Mouse (Mus musculus) liver, embryonic 16.5 days (tissue): ENCODE data around the gene Scarb1. TPM values are rescaled to one million over a fixed set of nuclear protein-coding genes. Genes with fewer than 3 reads are reported as not detected.
A peak's percentile ranks its signal among the peaks of the same experiment; 100 is the strongest.
"Not testable (repeated sequence)": the region's sequence is repeated elsewhere in the genome, so short reads cannot be mapped to it uniquely, and the experiment has no call there.

Experiments used
- ATAC-seq: fragments of 200-750 bp; cut with Nextera tagmentation; 2 replicates; pipeline ENCODE4 v1.8.0; 2017; ENCODE audit warnings: low read depth, mild to moderate bottlenecking, moderate number of reproducible peaks, moderate library complexity
- H3K27ac ChIP-seq: fragments of 300-500 bp; sonication (generic); 2 replicates; pipeline ENCODE4 v1.5.1; 2014; ENCODE audit warnings: mild to moderate bottlenecking, low read length
- H3K27me3 ChIP-seq: fragments of 300-500 bp; sonication (generic); 2 replicates; pipeline ENCODE4 v1.6.1; 2014; ENCODE audit warnings: low read depth, low read length, mixed read lengths; ENCODE audit not compliant: control insufficient read depth, insufficient read depth
- H3K36me3 ChIP-seq: fragments of 300-500 bp; sonication (generic); 2 replicates; pipeline ENCODE4 v1.6.1; 2014; ENCODE audit warnings: mild to moderate bottlenecking; ENCODE audit not compliant: control insufficient read depth, insufficient read depth
- H3K4me1 ChIP-seq: fragments of 300-500 bp; sonication (generic); 2 replicates; pipeline ENCODE4 v1.6.1; 2014; ENCODE audit warnings: low read depth, low read length, mixed read lengths; ENCODE audit not compliant: control insufficient read depth
- H3K4me2 ChIP-seq: fragments of 300-500 bp; sonication (generic); 2 replicates; pipeline ENCODE4 v1.6.1; 2014; ENCODE audit warnings: low read depth, low read length, mixed read lengths
- H3K4me3 ChIP-seq: fragments of 300-500 bp; sonication (generic); 2 replicates; pipeline ENCODE4 v1.5.1; 2014; ENCODE audit warnings: low read depth, mild to moderate bottlenecking, low read length
- H3K9ac ChIP-seq: fragments of 300-500 bp; sonication (generic); 2 replicates; pipeline ENCODE4 v1.6.1; 2014; ENCODE audit warnings: low read depth, low read length
- H3K9me3 ChIP-seq: fragments of 300-500 bp; sonication (generic); replicated peaks from 2 replicates; pipeline ENCODE4 v1.6.1; 2016; ENCODE audit warnings: low read length; ENCODE audit not compliant: control insufficient read depth
- WGBS: fragments of 180-500 bp; shearing (Covaris S2); extraction: QIAGEN DNeasy Blood & Tissue Kit; methylation state at CpG from one replicate; pipeline ENCODE4 v1.1.7; 2014; ENCODE audit not compliant: insufficient replicate concordance; 5-methylcytosine and 5-hydroxymethylcytosine counted together
- polyA plus RNA-seq: library from polyadenylated mRNA; unstranded; fragments of >200 nt; fragmentation: Nextera tagmentation; extraction: Ambion mirVana; gene quantifications from 2 replicates; pipeline ENCODE4 v1.2.1, GENCODE M21; 2015

The Scarb1 gene
- 78.3 and 89.5 TPM in 2 replicates for polyA plus RNA-seq

GRCm38 (mm10) chr5:125340547-125341262 is at the start of gene Scarb1:
Gene Scarb1, minus strand, starts transcription at chr5:125341094.
- under 1% methylated on average over 37 of the region's 42 CpGs for WGBS
- peak; percentile 81 for ATAC-seq
- H3K4me1 ChIP-seq = peaks cover 48% of the 10 kb centered on the region

GRCm38 (mm10) chr5:125389579-125390441 is 48.9 kb upstream of the Scarb1 start, which contains the start of gene Ubc:
Gene Ubc, minus strand, starts transcription at chr5:125390202.
- H3K36me3 ChIP-seq = peaks cover 17% of the 10 kb centered on the region
- no peaks in the 10 kb centered on the region for H3K27me3 ChIP-seq
- peak within 1 kb of the TSS; percentile 98 for H3K27ac ChIP-seq
- H3K9ac ChIP-seq = peak within 1 kb of the TSS; percentile 99
- peaks cover 44% of the 10 kb centered on the region for H3K4me1 ChIP-seq
- H3K9me3 ChIP-seq = no peaks in the 10 kb centered on the region
- H3K4me2 ChIP-seq = peak within 1 kb of the TSS; percentile 88
- peak; percentile 60 for ATAC-seq
- peak within 1 kb of the TSS; percentile 97 for H3K4me3 ChIP-seq
- WGBS = 2% methylated on average over 69 of the region's 69 CpGs

More at GRCm38 (mm10) chr5:125340547-125341262, at the start of gene Scarb1:
- Histone ChIP-seq H3K9me3 (no peaks in the 10 kb centered on the region), H3K36me3 (no peaks in the 10 kb centered on the region), H3K27me3 (no peaks in the 10 kb centered on the region), H3K4me2 (peak within 1 kb of the TSS; percentile 94), H3K9ac (peak within 1 kb of the TSS; percentile 86), H3K4me3 (peak within 1 kb of the TSS; percentile 90), H3K27ac (peak within 1 kb of the TSS; percentile 92)

GRCm38 (mm10) chr5:125389131-125389578 is 48.3 kb upstream of the Scarb1 start, which contains the start of gene Gm10382:
Gene Gm10382, plus strand, starts transcription at chr5:125389322.
- H3K27ac ChIP-seq = peak within 1 kb of the TSS; percentile 98
- no peaks in the 10 kb centered on the region for H3K27me3 ChIP-seq
- peak; percentile 46 for ATAC-seq
- H3K36me3 ChIP-seq = peaks cover 23% of the 10 kb centered on the region
- H3K9ac ChIP-seq = peak within 1 kb of the TSS; percentile 99
- H3K4me3 ChIP-seq = peak within 1 kb of the TSS; percentile 97
- peaks cover 42% of the 10 kb centered on the region for H3K4me1 ChIP-seq
- WGBS = under 1% methylated on average over 41 of the region's 41 CpGs
- H3K4me2 ChIP-seq = peak within 1 kb of the TSS; percentile 88
- no peaks in the 10 kb centered on the region for H3K9me3 ChIP-seq

- Histone ChIP-seq H3K9me3 (no peaks in the 10 kb centered on the region), H3K4me1 (peaks cover 35% of the 10 kb centered on the region), H3K36me3 (peaks cover 23% of the 10 kb centered on the region)
Measured at GRCm38 (mm10) chr5:125388358-125389092, 47.6 kb upstream of the Scarb1 start.

GRCm38 (mm10) chr5:125387295-125387694 is 46.4 kb upstream of the Scarb1 start:
- not testable (repeated sequence) for H3K4me2 ChIP-seq, H3K4me3 ChIP-seq, H3K27ac ChIP-seq, ATAC-seq, H3K9me3 ChIP-seq, H3K27me3 ChIP-seq, H3K9ac ChIP-seq
- peaks cover 30% of the 10 kb centered on the region for H3K4me1 ChIP-seq
- 90% methylated on average over 4 of the region's 6 CpGs for WGBS
- H3K36me3 ChIP-seq = peaks cover 23% of the 10 kb centered on the region

More at GRCm38 (mm10) chr5:125388358-125389092, 47.6 kb upstream of the Scarb1 start:
- Histone ChIP-seq H3K4me2 (peak overlapping the region; percentile 88), H3K4me3 (peak overlapping the region; percentile 97), H3K27ac (peak overlapping the region; percentile 98), H3K9ac (peak overlapping the region; percentile 99), H3K27me3 (no peaks in the 10 kb centered on the region)
- no peak for ATAC-seq
- WGBS = 15% methylated on average over 13 of the region's 13 CpGs

GRCm38 (mm10) chr5:125385215-125385940 is 44.5 kb upstream of the Scarb1 start:
- Histone ChIP-seq H3K36me3 (peaks cover 23% of the 10 kb centered on the region), H3K4me2 (peak overlapping the region; percentile 20; the same call in 1 of the 2 replicates), H3K4me1 (peaks cover 16% of the 10 kb centered on the region), H3K27me3 (no peaks in the 10 kb centered on the region), H3K9me3 (no peaks in the 10 kb centered on the region), H3K4me3 (no peak overlapping the region), H3K27ac (no peak overlapping the region), H3K9ac (no peak overlapping the region)
- 67% methylated on average over 8 of the region's 8 CpGs for WGBS
- no peak for ATAC-seq

GRCm38 (mm10) chr5:125384512-125385214 is 43.8 kb upstream of the Scarb1 start:
- no peak overlapping the region for H3K27ac ChIP-seq
- no peak overlapping the region for H3K4me3 ChIP-seq
- peaks cover 13% of the 10 kb centered on the region for H3K4me1 ChIP-seq
- H3K4me2 ChIP-seq = no peak overlapping the region
- 84% methylated on average over 2 of the region's 2 CpGs for WGBS
- H3K36me3 ChIP-seq = peaks cover 23% of the 10 kb centered on the region
- no peaks in the 10 kb centered on the region for H3K27me3 ChIP-seq
- no peak for ATAC-seq
- H3K9me3 ChIP-seq = no peaks in the 10 kb centered on the region
- no peak overlapping the region for H3K9ac ChIP-seq
